Mouse (Mus musculus) thymus, postnatal 25 days (tissue): ENCODE measurements around the gene Mef2c.
A peak's percentile ranks its signal among the peaks of the same experiment; 100 is the strongest.

Source experiments
- DNase-seq: peaks from one replicate; pipeline ENCODE4 v3.0.0; 2022

Gene Mef2c

DNA sequence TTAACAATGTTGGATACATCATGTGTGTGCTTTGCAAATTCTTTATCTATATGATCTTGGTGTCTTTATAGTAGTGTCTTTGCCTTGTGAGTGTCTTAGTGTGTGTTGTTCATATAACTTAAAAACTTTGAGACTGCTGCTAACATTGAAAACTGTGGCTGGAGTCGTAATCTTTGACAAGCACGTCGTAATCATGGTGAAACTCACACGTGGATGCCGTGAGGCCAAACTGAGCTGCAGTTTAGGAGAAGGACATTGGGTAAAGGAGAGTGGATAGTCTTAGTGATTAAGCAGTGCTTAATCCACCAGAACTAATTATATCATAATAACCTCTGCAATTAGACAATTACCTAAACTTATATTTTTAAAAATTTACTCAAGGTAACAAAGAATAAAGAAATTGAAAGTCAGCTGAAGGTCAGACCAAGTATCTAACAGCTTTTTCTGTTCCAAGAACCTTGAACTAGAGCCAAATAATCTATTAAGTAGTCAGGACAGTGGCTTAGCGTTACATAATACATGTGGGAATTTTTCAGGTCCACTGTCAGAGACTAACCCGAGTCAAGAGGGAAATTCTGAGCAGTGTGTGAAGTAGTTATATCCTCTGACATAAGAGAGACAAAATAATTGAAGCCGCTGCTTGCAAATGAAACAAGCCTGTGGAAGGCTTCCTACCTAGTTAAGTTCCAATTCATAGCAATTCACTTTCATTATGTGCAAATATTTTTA lies 70.2 kb downstream of the Mef2c start:
- no peak for DNase-seq

DNA sequence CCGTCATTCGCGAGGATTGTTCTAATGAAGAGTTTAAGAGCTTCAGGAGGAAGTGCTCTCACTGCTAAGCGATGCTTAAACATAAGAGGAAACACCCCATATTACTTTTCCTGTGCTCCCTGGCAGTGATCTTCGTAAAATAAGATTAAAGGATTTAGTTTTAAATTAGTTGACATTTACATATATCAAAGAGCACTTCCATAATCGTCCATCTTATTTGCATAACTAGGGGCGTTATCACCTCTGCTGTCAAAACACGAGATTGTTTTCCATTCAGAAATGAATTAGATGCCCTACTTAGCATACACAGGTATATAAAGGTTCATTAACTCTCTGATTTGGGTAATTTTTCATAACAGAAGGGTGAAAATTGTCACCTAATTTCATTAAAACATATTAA lies 71.0 kb downstream of the Mef2c start:
- DNase-seq, result no peak

DNA sequence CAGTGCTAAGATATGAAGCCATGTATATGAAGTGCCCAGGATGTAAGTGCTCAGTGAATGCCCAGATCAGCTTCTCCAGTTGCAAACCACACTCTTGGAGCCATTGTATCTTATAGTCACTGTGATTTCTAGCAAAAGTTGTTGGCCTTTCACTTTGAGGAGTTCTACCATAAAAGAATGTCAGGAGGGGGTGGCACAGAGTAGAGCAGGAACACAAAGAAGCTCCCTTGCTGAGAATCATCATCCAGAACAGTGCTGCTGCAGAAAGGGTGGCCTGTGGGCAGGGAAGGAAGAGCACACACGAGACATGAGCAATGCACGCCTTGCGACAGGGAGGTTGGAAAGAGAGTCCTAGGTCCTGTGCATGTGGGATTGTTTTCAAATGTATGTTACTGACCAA lies 75.6 kb downstream of the Mef2c start:
- no peak for DNase-seq

DNA sequence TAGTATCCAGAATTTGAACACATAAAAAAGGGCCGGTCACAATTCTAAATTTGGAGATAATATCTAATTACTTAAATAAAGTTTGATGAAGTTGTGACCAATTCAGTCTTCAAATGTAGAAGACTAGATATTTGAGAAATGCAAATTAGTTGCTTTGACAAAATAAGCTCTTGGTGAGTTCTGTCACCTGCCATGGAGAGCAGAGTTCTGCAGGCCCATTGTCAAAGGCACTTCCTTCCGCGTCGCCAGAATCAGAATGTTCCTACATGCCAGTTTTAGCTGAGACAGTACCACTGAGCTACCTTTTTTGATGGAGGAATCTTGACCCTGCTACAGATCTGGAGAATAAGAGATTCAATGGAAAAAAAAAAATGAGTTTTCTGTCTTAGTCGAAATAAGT lies 77.0 kb downstream of the Mef2c start:
- DNase-seq, result no peak

DNA sequence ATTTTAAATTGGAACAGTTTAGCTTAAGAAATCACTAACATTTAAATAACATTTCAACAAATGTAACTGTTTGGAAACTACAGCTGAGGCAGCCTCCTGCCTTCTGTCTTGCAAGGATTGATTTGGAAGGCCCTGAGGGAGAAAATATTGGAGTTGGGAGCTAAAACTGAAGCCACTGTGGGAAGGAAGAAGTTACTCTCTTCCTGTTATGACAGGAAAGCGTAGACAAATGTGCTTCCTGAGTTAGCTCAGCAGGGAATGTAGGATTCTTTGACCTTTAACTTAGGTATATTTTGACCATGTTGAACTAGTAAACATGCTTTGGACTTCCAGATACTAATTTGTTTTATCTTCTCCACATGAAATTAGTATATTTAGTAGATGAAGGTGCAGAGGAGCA lies 78.7 kb downstream of the Mef2c start:
- no peak for DNase-seq

DNA sequence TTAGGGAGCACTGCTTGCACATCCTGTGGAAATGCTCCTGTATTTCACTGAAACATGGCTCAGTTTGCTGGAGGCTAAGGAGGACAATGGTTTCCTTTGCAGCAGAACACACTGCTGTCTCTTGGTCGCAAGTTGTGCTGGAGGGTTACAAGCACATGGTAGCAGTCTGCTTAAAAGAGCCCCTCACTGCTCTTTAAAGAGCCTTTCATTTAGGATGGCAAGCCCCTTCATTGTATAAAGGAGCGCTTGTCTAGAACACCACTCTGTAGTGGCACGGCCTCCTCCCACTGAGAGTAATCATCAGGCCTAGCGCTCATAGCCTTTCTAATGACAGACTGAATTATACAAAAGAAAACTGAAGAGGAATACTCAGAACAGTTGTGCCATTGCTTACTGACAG lies 80.0 kb downstream of the Mef2c start:
- DNase-seq, result no peak

DNA sequence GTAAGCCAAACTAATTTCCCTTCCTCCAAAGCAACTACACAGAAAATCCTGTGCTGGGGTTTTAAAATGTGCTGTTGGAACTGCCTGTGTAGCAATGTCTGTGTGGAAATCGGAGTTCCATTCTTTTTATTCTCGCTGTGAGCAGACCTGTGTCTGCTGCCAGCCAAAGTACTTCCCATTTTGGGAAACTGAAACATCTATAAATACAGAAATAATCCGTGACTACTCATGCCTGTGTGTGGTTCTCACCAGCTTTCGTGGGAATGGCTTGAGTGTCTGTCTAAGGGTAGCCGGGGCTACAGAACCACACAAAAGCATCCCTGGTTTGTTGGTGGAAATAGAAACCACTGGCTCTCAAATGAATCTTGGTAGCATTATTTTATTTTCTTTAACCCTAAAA lies 81.5 kb downstream of the Mef2c start:
- DNase-seq, result no peak

DNA sequence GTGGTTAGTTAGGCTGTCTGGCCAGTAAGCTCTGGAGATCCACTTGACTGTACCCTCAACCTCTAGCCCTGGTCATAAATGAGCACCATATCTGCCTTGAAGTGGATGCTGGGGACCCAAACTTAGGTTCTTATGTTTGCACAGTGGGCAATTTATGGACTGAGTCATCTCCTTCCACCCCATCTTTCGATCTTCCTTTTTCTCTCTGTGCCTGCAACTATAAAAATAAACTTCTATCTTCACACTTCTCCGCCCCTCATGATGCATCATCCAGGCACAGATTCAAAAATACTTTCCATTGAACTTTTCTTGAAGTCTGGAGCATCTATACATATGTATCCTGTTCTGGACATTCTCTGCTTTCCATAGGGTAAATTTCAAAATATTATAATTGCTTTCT lies 84.4 kb downstream of the Mef2c start:
- no peak for DNase-seq

DNA sequence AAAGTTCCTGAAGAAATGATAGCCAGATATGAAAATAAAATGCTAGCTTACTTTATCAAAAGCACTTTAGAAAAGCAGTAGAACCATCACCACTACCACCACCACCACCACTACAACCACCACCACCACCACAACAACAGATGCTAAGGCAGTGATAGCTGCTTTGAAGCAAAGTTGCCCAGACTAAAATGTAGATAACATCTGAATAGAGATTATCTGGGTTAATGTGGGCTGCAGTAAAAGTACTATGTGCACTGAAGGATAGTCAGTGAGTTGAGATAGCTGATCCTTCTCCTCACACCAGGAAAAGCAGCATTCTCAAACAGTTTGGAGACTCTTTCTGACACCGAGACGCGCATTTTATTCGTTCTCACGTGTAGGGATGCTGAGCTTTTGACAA lies 87.1 kb downstream of the Mef2c start:
- DNase-seq, result no peak

DNA sequence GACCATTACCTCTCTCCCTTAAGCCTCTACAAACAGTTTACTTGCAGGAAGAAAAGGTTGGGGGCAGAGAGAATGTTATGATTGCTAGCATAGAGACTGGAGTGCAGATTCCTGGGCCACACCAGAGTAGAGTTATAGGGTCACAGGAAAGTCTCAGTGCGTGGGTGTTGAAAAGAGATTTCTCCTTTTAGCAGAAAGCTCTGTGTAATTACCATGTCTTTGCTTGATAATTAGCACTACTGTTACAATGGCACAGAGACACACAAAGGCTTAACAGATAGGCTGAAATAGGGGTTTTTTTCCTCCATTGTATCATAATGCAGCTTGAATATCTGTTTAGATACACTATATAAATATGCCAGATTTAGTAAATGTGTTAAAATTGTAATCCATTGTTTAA lies 91.6 kb downstream of the Mef2c start:
- DNase-seq, result no peak

DNA sequence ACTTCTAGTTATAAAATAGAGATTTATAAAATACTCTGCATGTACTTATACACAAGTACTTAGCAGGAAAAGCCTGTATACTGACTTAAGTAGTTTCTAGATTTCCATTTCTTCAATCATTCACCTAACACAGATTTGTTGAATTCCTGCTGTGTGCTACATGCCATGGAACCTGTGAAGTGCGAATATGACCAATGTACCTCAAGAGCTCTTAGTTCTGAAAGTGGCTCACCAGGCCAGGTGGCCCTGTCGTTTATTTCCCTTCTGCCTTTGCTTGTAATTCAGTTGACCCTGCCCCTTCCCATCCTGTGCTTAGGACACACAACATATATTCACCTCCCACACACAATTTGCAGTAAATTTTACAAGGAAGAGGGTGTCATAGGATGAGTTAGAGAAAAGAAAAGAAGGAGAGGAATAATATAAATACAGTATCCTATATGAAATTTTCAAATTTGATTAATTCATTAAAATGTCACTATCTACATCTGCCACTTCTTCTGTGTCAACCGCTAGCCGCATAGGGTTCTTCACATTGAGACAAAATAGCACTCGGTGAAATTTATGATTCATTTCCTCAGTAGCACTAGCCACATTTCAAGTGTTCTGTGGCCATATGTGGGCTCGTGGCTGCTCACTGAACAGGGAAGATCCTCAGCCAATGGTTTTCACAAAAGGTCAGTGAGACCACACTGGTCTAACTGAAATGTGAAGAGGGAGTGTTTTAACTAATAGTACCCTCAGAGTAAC lies 93.3 kb downstream of the Mef2c start:
- DNase-seq, result no peak

DNA sequence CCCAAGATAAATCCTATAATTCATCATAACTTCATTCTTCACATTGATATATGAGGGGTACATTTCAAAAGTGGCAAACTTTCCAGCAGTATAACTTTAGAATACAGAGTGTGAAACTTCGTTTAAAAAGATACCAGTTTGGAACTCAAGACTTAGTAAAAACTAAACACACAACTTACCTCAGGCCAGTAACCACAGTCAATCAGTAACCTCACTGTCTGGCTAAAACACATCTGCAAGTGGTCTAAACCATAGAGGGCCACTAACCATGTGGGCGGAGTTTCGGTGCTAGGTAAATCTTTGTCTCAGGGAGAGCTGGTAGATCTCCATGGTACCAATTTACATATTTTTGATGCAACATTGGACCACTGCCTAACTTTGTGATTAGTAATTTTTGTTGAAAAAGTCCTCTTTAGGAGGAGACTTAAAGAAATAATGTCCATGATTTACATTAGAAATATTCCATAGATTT lies 93.9 kb downstream of the Mef2c start:
- DNase-seq, result no peak

DNA sequence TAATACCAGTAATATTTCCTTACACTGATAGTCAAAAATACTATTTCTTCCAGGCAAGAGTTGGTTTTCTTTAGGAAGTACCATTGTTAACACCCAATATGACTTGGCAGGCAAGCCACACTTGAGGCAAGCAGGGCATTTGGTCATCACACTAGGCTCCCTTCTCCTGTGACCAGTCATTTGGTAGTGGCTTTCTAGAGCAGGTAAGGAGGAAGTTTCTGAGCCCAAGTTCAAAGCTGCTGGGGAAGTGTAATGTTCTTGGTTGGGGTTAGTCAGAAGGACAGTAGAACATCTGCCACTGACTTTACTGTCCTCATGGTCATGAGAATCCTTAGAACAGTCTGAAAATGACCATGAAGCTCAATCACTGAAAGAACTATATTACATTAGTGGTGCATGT lies 96.5 kb downstream of the Mef2c start:
- DNase-seq, result no peak

DNA sequence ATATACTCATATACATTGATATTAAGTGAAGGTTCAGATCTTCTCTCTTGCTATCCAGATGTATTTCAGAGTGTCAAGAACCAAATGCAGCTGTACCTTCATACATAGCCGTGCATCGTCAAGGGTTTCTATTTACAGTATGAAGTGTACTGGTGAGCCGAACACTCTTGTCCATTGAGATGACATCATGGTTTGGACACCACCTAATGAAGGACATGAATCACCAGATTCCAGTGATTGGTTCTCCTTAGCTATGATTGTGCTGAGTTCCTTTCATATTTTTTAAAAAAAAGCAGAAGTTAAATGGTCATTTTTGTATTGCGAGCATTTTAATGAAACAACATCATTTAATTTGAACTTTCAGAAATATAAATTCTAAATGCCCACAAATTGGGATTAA lies 97.9 kb downstream of the Mef2c start:
- no peak for DNase-seq

DNA sequence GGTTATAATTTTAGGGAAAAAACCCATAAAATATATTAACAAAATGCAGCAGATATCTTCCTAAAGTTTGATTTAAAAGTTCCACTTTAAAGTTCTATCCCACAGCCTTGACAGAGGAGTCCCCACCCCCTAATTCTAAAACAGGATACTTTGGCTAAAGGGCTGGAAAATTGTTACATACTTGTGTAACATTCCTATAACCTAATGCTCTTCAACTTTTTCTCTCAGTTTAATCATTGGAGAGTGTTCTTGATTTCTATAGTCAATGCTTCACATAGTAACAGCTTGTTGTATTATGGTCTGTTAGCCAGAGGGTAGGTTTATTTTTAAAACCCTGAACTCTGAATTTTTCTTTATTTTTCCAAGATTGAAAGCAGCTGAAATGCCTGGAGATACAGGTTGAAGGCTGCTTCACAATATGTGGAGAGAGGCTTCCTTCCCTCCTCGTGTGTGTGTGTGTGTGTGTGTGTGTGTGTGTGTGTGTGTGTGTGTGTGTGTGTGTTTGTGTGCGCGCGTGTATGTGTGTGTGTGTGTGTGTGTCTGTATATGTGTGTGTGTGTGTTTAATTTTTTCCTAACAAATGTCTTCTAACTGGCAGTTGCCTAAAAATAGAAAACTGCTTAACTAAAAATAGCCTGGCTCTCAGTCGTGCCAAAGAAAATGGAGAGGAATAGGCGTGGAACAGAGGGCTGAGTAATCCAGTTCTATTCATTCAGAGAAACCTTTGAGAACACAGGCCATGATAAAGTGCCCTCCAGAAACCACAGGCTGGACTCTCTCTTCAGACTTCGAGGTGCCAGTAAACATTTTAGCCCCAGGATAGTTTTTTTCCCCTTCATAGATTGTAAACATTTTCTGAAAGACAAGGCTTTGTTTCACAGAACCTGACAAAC lies 99.8 kb downstream of the Mef2c start:
- DNase-seq, result no peak

DNA sequence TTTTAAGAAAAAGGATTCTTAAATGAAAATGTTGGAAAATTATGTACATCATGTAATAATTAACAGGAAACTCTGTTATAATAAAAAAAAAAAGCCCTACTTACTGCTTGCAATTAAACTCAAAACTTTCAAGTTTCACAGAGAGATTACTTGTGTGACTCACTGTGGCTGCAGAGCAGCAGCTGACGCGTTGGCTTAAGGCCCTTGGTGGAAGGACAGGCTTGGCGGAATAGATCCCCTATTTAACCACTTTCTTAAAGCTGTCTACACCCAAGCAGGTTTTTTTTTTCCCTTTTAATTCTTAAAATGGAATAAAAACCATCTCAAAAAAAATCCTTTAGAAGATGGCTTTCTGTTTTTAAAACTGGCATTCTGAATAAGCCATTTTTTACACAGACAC lies 100.5 kb downstream of the Mef2c start:
- DNase-seq, result no peak

DNA sequence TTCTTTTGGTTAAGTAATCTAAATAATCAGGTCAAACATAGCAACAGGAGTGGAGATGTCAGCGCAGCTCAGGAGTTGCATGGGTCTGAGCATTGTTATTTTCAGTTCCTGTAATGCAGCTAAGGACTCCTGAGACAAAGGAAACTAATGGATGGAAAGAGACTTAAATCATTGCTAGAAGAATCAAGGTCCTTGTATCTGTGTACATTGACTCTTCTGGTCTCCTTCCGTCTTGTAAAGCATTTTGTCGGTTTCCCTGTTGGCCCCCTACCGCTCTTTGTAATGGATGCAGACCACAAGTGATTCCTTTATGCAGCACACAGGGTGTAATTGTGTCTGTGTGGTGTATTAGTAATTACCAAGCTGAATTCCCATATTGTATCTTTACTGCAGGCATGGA lies 101.0 kb downstream of the Mef2c start:
- DNase-seq, result no peak

DNA sequence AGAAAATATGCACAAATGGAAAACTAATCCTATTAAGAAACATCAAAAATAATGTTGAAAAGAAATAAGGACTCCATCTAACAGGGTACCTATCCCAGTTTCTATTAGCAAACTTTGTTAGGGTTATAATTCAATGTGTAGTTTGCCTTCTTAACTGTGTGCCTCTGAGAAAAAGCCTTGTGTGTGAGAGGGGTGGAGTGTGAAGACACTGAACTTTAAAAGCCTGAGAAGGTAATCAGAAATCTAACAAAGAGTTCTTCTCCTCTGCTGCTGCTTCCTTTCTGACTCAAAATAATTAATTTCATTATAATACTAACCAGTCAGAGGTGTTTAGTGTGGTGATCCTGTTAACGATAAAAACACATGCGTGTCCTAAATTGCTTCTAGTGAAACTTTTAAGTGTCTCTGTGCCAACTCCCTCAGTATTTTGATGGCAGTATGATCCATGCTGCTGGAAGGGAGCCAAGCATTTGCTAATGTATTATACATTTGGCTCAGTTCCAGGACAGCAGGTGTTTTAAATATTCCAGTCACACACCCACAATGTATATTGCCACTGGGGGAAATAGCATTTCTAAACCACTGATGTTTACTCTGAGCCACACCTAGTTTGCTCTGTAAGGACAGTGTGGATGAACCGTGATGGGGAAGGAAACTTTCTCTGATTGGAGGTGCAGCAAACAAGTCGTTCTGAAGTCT lies 104.2 kb downstream of the Mef2c start:
- no peak for DNase-seq

DNA sequence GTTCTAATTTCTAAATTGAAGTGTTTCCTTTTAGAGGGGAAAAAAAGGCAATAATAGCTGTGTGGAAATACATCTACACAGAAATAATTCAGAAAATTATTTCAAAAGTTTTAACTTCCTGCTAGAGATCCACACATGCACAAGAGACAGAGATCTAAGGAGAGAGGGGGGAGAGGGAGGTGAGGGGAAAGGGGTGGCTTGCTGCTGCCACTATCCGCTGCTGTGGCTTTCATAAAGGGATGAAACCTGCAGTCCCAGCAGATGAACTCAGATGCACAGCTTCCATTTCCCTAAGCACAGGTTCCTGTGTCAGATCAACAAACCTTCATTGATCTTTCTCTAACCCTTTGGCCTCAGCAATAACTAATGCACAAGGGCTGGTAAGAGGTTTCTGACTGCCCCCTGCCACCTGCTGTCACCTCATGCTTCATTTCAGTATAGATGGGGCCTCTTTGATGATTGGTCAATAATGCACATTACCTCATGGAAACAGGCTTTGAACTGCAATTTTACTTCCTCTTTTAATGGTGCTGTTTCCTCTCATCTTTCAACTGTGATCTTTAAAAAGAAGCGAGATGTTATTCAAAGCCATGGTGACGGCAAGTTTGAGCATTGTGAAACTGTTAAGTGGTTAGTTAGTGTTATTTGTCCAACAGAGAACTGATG lies 105.2 kb downstream of the Mef2c start:
- peak; percentile 11 for DNase-seq

DNA sequence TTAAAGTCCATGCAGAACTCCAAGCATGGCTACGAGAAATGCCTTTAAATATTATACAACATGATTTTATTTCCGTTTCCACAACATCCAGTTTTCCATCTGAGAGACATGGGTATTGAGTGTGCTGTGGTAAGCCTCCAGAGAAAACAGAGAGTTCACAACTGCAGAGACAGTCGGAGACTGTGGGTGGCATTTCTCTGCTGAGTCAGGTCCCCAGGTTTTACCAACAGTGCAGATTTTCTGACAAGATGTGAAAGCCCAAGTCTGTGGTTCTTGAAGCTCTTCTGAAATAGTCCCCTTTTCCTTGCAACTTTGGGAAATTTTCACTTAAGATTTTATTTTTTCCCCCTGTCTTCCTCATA lies 105.7 kb downstream of the Mef2c start:
- peak; percentile 2 for DNase-seq

DNA sequence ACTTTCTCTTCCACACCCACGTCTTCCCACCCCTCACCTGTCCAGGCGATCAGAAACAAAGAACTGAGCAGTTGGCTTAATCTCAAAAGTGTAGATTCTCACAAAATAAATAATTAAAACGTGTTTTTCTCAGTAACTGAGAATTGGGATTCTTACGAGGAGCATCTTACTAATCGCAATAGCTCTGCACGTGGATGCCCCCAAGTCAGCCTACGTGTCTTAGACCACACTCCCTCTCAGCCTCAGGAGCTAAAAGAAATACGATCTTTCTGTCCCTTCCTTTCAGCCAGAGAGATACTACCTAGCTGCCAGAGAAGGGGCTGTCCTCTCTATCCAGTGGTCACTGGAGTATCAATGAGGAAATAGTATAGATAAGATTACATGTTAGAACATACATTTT lies 106.3 kb downstream of the Mef2c start:
- DNase-seq, result no peak

DNA sequence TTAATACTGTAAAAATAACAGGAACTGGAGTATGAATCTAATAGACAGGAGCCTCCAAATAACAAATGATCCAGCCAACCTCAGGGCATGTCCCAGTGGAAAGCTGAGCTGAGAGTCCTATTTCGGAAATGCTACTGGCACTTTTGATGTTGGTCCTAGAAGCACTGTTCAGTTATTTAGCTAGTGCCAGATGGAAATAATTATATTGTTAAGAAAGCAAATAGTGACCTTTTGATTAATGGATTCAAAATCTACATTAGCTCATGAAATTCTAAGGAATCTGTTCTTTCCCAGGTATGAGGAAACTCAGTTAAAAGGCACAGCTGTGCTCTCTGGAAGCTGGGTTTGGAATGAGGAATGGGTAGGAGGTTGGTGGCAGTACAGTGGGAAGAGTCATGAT lies 108.4 kb downstream of the Mef2c start:
- no peak for DNase-seq

DNA sequence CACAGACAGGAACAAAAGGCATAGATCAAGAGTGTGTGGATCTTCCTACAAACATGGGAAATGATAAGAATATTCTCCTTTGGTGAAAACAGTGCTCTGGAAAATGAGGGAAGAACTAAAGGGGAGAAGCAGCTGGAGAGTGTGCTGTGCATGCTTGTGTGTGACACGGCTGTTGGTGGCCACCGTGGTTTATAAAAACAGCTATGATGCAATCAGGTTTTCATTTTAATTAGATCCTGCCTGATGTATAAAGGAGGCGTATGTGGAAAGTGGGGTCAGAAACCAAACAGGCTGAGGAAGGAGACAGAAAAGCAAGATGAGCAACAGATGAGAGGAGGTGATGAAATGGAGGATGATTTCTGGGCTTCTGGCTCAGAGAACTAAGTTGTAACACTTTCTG lies 112.0 kb downstream of the Mef2c start:
- no peak for DNase-seq
